Mouse (Mus musculus) heart, adult 18-20 months (tissue): ENCODE data around the gene Pdcd2l. TPM values are rescaled to one million over a fixed set of nuclear protein-coding genes. Genes with fewer than 3 reads are reported as not detected.
A peak's percentile ranks its signal among the peaks of the same experiment; 100 is the strongest.

Experiments used
- DNase-seq, 2 experiments: peaks; one replicate each; pipeline ENCODE4 v3.0.0; 2021 to 2022; ENCODE audit warnings: mixed read lengths in 1 of 2
- long read RNA-seq, 2 experiments: library from polyadenylated mRNA; stranded (forward); transcript quantifications; one replicate each; pipeline ENCODE4 v2.0.0; 2021
- total RNA-seq, 2 experiments: library from RNA; stranded (reverse); gene quantifications; 2 replicates each; pipeline ENCODE4 v1.2.3; 2021

Pdcd2l gene
- 10 to 100 TPM; 18.7 to 23.5 TPM for total RNA-seq
- long read RNA-seq, experiment 1, transcript Pdcd2l-201 (7 exons, 1,295 nt), result major isoform, 15 of 33 reads
- long read RNA-seq, experiment 1, partial matches to known transcripts, result 18 of 33 reads
- long read RNA-seq, experiment 1, other reads (novel, unspliced or antisense), result 0 of 33 reads
- long read RNA-seq, experiment 2, transcript Pdcd2l-201 (7 exons, 1,295 nt), result major isoform, 16 of 37 reads
- long read RNA-seq, experiment 2, partial matches to known transcripts, result 20 of 37 reads
- long read RNA-seq, experiment 2, other reads (novel, unspliced or antisense), result 0 of 37 reads

DNA sequence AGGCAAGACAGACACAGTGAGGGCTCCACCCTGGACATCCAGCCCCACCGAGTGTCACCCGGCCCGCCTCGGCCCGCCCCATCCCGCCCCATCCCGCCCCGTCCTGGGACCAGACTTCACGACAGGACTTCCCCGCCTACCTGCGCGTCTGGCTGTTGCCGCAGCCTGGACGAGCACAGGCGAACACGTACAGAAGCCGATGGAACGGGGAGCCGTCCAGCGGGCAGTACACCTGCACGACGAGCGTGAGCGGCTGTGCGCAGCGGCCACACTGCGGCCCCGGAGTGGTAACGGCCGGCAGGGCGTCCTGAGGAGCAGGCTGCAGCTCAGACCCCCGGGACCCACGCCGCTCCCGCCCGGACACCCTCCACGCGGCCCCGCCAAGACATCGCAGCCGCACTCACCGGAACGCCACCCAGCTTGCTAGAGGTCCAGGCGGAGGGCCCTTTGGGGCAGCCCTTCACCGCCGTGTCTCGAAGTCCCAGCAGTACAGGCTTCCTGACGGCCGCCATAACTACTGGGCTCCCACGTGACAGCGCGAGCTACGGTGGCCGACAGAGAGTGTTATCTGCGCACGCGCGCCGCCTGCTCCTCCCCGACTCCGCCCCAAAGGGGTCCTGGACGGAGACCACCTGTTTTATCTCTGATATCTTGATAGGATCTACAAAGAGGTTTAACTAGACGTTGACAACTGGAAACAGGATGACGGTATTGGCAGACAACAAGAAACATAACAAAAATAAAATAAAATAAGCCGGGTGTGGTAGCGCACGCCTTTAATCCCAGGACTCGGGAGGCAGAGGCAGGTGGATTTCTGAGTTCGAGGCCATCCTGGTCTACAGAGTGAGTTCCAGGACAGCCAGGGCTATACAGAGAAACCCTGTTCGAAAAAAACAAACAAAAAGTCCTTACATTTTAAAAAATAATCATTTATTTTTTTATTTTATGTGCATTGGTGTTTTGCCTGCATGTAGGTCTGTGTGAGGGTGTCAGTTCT is at the start of gene Pdcd2l:
TSS of gene Pdcd2l (minus strand) at position 530 of the 997 bp plus-strand sequence.
- DNase-seq, result peak; percentile 93 to 95

DNA sequence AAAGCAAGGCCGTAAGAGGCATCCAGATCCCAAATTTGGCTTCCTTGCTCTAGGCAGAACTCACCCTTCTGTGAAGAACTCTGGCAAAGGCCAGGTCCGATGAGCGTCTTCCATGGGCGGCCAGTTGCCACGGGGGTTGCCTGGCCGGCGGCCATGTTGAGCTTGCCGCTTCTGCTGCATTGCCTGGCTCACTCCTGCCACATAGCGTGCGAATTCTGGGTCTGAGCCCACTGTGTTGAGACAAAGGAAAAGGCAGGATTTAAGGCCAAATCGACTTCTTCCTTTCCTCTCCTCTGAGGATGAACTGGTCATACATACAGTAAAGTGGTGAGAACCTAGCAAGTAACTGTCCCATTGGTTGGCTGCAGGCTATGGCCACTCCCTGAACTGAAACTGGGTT is 45.7 kb upstream of the Pdcd2l start:
- no peak for DNase-seq

DNA sequence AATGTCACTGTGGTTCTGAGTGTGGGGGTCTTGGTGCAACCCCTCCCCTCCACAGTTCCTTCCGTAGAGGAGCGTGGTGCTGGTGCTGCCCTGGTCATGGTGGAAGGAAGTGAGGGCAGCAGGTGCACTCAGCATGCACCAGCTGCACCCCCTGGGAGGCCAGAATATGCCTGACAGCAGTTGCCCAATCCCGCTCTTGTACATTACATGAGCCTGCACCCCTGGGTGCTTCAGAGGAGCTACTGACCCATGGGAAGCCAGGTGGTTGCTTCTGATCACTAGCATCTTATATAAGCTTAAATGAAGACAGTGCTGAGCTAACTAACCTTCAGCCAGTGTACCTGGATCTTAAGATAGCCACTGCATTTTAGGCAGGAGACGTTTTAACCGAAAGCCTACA is 41.6 kb upstream of the Pdcd2l start:
- no peak for DNase-seq

DNA sequence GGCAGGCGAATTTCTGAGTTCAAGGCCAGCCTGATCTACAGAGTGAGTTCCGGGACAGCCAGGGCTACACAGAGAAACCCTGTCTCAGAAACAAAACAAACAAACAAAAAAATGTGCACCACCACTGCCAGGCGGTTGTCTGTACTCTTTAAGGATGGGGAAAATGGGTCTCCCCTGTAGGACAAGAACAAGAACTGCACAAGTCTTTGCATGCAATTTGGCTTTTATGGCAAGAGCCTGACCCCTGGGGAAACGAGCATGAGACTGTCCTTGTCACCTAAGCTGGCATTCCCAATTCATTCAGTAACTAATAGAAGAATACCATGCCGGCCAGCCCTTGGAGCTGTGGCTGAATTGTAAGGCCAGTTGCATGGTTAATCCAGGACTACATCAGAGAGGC is 39.1 kb upstream of the Pdcd2l start:
- no peak for DNase-seq

DNA sequence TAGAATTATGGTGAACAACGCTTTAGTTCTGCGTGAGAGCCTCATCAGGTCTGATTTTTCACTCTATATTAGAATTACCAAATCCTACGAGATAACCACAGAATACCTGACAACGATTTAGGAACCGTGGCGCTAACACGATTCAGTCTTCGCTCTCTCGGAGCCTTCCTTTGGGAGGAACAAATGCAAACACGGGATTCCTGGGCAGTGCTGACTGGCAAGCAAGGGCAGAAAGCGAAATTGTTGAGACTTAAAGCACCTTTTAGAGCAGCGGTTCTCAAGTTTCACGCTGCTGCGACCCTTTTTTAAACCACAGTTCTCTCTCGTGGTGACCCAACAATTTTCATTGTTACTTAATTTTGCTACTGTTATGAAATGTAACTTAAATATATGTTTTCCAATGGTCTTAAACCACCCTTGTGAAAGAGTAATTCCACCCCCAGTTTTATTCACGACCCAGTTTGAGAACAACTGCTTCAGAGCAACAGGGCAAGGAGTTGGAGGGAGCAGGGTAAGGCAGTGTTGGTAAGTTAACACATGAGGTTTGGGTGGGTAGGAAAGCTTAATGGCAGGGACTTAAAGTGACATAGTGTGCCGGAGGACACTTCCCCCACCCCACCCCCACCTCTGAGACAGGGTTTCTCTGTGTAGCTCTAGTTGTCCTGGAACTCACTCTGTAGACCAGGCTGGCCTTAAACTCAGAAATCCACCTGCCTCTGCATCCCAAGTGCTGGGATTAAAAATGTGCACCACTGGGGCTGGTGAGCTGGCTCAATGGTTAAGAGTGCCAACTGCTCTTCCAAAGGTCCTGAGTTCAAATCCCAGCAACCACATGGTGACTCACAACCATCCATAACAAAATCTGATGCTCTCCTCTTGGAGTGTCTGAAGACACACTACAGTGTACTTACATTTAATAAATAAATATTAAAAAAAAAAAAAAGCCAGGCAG is 38.4 kb upstream of the Pdcd2l start:
- DNase-seq, result no peak

DNA sequence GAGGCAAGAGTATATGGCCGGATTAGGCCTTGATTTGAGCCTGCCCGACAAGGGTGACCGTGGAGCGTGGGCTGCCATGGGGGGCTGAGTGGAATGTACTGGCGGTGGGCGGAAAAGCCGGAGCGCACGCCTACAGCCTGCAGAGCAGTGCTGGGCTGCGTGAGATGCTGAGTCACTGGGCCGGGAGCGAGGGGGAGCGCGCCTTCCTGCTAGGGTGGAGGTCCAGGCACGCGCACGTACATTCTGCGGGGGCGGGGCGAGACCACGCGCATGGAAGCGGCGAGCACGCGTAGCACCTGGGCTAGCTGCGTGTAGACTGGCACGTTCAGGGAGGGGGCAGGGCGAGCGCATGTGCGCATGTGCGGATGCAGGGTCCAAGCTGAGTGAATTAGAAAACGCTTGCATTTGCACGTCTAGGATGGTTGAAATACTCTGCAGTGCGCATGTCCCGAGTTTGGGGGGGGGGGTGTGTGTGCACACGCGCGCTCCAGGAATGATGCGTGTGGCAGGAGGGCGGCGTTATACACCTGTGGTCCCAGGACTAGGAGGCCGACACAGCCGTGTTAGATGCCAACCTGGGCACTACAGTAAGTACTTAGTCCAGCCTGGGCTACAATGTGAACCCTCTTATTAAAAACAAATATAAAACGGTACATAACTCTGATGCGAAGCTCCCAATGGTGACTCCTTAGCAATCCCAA is 37.6 kb upstream of the Pdcd2l start:
- peak; percentile 99 for DNase-seq

DNA sequence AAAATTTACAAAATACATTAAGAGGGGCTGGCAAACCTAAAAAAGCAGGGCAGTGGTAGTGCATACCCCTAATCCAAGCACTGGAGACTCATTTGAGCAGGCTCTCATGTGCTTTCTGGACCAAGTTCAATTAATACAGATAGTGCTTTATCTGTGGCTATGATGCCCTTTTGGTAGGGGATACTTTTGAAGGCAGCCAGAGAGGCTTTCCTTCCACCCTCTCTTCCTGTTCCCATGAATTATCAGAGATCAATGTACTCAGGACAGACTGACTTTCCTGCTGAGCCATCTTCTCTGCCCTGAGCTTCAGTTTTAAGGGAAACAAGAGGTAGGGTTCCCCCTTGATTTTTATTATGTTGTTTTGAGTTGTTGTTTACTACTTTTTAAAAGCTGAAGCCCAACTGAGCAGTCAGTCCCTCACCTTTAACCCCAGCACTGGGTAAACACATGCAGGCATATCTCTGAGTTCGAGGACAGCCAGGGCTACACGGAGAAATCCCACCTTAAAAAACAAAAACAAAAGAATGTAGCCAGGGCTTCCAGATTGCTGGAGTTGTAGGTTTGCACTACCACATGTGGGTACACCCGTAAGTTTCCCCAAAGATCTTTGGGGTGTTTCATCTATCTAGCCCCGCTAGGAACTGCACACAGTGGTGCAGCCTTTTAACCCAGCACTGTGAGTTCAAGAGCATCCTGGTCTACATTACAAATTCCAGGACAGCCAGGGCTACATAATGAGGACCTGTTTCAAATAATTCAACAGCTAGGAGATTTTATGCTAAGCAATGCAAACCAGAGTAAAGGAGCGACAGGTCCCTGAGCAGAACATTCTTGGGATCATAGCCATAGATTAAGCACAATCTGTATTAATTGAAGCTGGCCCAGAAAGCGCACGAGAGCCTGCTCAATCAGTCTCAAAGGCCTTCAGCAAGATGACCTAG is 36.6 kb upstream of the Pdcd2l start:
- DNase-seq, result no peak

DNA sequence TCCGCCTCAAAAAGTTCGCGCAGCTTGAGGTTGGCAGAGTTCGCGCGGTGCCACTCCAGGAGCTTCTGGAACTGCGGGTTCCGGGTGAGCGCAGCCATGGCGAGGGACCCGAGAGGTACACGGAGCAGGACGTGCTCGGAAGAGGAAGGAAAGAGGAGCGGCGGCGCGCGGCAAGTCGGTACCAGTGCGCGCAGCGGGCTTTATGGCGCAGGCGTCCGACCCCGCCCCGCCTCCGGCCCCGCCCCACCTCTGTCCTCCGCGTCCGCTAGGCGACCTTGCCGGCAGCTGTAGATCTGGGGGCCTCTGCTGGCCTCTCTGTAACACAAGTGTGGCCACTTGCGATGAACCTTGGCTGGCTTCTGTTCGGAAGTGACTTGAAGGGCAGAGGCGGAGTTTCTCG is 33.7 kb upstream of the Pdcd2l start, which contains the start of gene Gpi1:
TSS of gene Gpi1 (minus strand) at position 221 of the 400 bp plus-strand sequence.
- DNase-seq, result peak; percentile 83 to 91

DNA sequence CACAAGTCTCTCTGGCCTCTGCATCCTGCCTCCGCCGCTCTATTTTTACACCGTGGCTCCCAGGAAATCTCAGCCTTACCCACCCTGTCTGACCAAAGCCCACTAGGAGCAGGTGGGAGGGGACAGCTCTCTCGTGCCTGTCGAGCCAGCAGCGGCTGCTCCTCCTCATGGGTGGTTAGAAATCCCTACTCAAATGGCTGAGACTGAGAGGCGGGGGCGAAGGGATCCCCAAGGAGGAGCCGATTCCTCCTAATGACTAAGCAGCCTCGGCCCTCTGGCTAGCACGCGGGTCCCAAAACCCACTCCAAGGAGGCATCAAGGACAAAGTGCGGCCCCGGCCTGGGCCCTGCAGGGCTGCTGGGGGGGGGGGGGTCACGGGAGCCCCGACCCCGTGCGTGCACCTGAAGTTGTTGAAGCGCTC is 33.2 kb upstream of the Pdcd2l start:
- DNase-seq, result peak; percentile 65 to 73

DNA sequence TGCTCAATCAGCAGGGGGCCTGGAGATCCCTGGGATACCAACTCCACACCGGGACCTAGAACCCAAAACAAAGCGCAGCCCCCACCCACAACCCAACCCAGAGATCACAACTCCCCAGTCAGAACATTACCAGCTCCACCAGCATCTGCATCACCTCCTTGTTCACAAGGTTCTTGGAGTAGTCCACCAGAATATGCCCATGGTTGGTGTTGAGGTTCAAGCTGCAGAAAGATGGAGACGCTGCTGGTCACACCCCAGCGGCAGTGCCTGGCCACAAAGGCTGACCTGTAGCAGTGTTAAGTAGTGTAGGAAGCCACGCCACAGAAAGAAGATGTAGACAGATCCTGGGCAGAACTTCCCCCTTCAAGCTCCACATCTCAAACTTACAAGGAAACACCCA is 32.7 kb upstream of the Pdcd2l start:
- DNase-seq, result no peak

DNA sequence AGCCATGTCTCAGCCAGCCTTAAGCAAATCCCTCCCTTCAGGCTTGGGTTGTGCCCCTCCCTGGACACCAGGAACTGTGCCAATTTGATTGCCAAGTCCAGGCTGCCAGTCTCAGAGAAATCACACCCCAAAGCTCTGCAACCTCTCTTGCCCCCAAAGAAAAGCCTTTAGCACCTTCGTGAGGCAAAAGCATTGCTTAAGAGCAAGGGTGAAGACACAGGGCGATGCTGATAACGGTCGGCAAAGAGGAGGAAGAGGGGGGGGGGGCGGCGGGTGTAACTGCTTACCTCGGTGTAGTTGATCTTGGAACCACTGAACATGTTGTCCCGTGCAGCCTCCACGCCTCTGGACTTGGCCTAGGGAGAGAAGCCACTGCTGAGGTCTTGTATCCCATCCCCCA is 32.2 kb upstream of the Pdcd2l start:
- peak; percentile 35 to 53 for DNase-seq

DNA sequence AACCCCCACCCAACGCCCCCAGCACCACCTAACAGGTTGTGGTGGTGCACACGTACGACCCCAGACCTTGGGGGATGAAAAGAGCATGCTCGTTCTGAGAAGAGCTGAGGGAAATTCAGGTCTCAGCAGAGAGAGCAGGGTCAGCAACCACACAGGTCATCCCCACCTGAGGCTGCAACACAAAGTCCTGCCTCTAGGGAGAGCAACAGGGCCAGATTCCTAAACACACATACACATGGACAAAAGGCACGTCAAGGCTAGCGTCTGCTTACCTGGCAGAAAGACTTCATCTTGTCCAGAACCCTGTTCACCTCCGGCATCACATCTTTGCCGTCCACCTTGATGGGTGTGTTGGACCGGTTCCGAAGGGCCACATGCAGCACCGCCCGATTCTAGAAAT is 30.4 kb upstream of the Pdcd2l start:
- no peak for DNase-seq

DNA sequence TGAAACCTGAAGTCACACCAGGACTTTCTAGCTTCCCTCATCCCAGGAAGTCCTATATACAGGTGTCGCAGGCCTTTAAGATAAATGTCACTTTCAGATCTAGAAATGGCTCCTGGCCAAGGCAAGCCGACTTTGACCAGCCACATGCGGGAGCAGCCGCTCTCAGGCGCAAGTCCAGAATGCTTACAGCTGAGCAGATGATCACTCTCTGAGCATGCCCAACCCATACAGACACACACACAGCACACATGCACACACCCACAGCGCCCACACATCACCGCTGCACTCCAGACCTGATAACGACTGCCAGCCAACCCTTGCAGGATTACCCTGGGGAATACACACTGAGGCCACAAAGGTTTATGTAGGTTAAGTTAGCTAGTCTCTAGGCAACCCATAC is 29.6 kb upstream of the Pdcd2l start:
- no peak for DNase-seq

DNA sequence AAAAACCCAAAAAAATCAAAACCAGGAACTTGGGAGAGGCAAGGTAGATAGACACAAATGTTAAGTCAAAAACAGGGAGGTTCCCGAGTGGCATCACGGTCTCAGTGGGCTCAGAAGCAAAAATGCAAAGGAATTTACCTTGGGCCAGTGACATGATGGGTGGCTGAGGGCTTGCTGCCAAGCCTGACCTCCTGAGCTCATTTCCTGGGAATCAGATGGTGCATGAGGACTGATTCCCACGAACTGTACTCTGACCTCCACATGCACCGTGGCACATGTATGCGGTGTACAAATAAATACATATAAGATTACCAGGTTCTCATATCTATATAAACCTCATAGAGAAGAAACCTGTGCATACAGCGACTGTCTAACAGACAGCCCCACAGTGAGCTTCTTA is 27.8 kb upstream of the Pdcd2l start:
- no peak for DNase-seq

DNA sequence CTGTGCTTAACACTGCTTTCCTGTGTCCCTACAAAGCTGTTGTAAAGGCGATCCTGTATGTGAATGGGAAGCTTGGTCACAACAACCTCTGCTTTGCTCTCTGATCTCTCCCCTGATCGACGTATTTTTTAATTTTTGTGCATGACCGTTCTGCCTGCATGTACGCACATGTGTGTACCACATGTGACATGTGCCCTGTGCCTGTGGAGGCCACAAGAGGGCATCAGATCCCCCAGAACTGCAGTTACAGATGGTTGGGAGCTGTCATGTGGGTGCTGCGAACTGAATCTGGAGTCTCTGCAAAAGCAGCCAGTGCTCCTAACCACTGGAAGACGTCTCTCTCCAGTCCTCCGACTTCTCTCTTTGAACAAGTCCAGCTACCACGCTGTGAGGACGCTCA is 25.9 kb upstream of the Pdcd2l start:
- DNase-seq, result no peak

DNA sequence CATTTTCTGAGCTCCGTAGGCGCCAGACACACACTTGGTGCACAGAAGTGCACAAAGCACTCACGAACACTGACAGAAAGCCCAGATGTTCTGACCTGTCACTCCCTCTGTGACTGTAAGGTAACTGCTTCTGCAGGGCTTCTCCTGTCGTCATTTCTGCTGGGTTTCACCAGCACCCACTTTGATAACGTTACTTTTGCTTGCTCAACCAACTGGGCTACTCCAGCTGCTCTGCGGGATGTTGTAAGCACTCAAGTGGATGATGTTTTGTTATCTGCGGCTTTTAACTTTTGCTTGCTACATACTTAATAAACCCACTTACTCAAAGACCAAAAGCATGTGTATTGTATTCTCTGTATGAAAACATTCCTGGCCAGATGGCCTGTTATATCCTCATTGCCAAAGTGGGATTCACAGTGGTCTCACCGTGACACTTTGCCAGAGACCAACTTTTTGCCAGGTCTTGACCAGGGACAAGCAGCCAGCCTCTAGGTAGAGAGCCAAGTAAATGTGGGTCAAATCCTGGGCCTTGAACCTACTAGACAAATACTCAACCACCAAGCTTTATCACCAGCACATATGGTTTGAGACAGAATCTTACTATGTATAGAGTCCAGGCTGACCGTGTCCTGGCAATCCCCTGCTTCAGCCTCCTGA is 25.3 kb upstream of the Pdcd2l start:
- no peak for DNase-seq

DNA sequence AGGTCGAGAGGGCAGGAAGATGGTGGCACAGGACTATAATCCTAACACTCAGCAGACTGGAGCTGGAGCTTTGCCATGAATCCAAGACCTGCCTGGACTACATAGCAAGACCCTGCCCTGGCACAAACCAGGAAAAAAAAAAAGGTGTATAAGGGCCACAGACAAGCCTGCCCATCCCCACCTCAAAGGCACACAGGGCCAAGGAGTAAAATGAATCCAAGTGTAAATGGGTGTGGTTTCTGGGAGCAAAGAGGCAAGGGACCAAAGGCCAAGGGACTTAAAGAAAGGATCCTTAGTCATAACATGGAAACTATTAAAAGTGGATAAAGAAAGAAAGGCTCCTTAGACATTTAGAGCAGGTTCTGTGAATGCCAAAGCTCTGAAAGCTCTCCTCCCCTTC is 22.0 kb upstream of the Pdcd2l start:
- DNase-seq, result no peak

DNA sequence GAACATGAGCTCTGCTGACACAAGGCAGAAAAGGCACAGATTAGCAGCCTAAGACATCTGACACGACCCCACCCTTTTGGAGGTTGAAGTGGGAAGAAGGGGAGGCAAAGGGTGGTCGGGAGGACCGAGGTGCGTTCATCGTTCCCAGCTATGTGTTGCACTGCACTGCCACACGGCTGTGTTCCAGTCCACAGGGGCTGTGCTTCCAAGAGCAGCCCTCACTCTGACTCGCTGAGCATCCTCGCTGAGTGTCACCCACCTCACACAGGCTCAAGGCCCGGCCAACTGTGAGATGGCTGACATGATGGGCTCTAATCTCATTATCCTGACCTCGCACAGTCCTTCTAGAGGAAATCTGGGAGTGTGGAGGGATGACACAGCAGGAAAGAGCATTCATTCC is 20.0 kb upstream of the Pdcd2l start:
- no peak for DNase-seq

DNA sequence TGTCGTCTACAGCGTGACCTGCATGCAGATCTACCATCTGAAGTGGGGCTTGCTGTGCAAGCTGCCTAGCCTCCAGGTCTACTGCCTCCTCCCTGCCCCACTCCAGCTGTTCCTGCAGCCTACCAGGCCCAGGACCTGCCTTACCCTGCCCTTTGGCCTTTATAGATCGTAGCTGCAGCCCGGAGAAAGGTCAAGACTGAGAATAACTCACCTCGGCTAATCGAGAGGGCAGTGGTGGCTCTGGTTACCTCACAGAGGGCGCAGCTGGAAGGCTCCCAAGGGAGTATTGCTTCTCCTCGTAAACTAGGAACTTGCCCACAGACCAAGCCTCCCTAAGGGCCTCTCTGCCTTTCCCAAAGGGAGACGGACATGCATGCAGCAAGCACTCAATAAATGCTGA is 19.0 kb upstream of the Pdcd2l start:
- no peak for DNase-seq

DNA sequence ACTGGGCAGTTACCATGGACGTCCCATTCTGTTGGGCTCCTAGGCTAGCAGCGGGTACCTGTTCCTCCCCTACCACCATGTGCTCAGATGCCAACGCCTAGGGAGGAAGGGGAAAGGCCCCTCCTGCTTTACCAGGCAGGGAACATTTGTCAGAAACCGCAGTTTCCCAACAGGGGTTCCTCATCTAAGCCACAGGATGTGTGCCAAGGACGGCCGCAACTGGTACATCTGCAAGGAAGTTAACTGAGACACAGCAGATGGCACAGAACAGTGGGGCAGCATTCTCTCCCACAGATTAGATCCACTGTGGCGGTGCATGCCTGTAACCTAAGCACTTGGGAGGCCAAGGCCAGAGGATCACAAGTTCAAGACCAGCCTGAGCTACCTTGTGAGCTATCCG is 18.2 kb upstream of the Pdcd2l start:
- DNase-seq, result peak in 1 of 2 experiments; percentile 62
